Mouse (Mus musculus) hindbrain, embryonic 14.5 days (tissue): ENCODE measurements around the gene Dap3. TPM values are rescaled to one million over a fixed set of nuclear protein-coding genes. Genes with fewer than 3 reads are reported as not detected.
"Not testable (repeated sequence)": the region's sequence is repeated elsewhere in the genome, so short reads cannot be mapped to it uniquely, and the experiment has no call there.

ENCODE experiments used
- ATAC-seq: fragments of 200-750 bp; cut with Nextera tagmentation; 2 replicates; pipeline ENCODE4 v1.8.0; 2017; ENCODE audit warnings: moderate number of reproducible peaks, mild to moderate bottlenecking, moderate TSS enrichment, moderate library complexity; ENCODE audit not compliant: low FRiP score
- DNase-seq: peaks from one replicate; pipeline ENCODE4 v3.0.0-alpha.2; 2015; ENCODE audit warnings: low spot score
- H3K27ac ChIP-seq: fragments of 300-500 bp; sonication (generic); 2 replicates; pipeline ENCODE4 v1.5.1; 2014; ENCODE audit warnings: mild to moderate bottlenecking, moderate library complexity
- H3K27me3 ChIP-seq: fragments of 300-500 bp; sonication (generic); 2 replicates; pipeline ENCODE4 v1.6.1; 2014; ENCODE audit warnings: mild to moderate bottlenecking, low read length, mixed read lengths; ENCODE audit not compliant: control insufficient read depth, insufficient read depth
- H3K36me3 ChIP-seq: fragments of 300-500 bp; sonication (generic); replicated peaks from 2 replicates; pipeline ENCODE4 v1.6.1; 2014; ENCODE audit not compliant: control insufficient read depth, insufficient read depth
- H3K4me1 ChIP-seq: fragments of 300-500 bp; sonication (generic); replicated peaks from 2 replicates; pipeline ENCODE4 v1.6.1; 2014; ENCODE audit warnings: antibody characterized with exemption, low read length, mixed read lengths; ENCODE audit not compliant: control insufficient read depth, insufficient read depth
- H3K4me2 ChIP-seq: fragments of 300-500 bp; sonication (generic); replicated peaks from 2 replicates; pipeline ENCODE4 v1.6.1; 2014; ENCODE audit warnings: mild to moderate bottlenecking, moderate library complexity
- H3K4me3 ChIP-seq: fragments of 300-500 bp; sonication (generic); replicated peaks from 2 replicates; pipeline ENCODE4 v1.5.1; 2014; ENCODE audit warnings: mild to moderate bottlenecking, low read length
- H3K9ac ChIP-seq: fragments of 300-500 bp; sonication (generic); 2 replicates; pipeline ENCODE4 v1.6.1; 2014
- H3K9me3 ChIP-seq: fragments of 300-500 bp; sonication (generic); 2 replicates; pipeline ENCODE4 v1.6.1; 2016; ENCODE audit warnings: low read length; ENCODE audit not compliant: control insufficient read depth
- WGBS: fragments of 180-500 bp; shearing (Covaris S2); extraction: QIAGEN DNeasy Blood & Tissue Kit; methylation state at CpG from one replicate; pipeline ENCODE4 v1.1.7; 2014; 5-methylcytosine and 5-hydroxymethylcytosine counted together
- polyA plus RNA-seq: library from polyadenylated mRNA; unstranded; fragments of >200 nt; fragmentation: Nextera tagmentation; extraction: Ambion mirVana; gene quantifications from 2 replicates; pipeline ENCODE4 v1.2.1, GENCODE M21; 2014

Gene Dap3
- polyA plus RNA-seq, 1 experiment from 2014 or later = 120 TPM

- Histone ChIP-seq H3K36me3 (peaks cover 33% of the 10 kb centered on the region), H3K27ac (no peak overlapping the region), H3K4me3 (no peak overlapping the region), H3K9me3 (no peaks in the 10 kb centered on the region), H3K9ac (no peak overlapping the region), H3K4me1 (peaks cover 7% of the 10 kb centered on the region), H3K4me2 (no peak overlapping the region), H3K27me3 (no peaks in the 10 kb centered on the region)
- 82% methylated on average over 13 of the region's 13 CpGs for WGBS
- ATAC-seq (no peak), DNase-seq (no peak)
Measured at GRCm38 (mm10) chr3:88918981-88919380, 32.0 kb downstream of the Dap3 start.

DNA sequence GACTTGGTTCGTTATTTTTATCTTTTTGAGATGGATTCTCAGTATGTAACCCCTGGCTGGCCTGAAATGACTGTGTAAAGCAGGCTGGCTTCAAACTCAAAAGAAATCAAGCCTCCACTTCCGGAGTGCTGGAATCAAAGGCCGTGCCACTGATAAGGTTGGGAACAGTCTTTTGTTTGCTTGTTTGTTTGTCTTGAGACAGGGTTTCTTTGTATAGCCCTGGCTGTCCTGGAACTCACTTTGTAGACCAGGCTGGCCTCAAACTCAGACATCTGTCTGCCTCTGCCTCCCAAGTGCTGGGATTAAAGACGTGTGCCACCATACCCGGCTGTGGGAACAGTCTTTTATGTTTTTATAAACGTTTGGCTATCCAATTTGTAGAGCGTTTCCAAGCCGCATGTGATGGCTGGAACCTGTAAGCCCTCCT, 36.6 kb downstream of the Dap3 start:
- no peak for ATAC-seq
- Histone ChIP-seq H3K36me3 (peaks cover 31% of the 10 kb centered on the region), H3K4me2 (peak overlapping the region; percentile 62), H3K4me3 (peak overlapping the region; percentile 65), H3K27ac (peak overlapping the region; percentile 74), H3K9ac (peak overlapping the region; percentile 74), H3K4me1 (peaks cover 7% of the 10 kb centered on the region), H3K9me3 (no peaks in the 10 kb centered on the region), H3K27me3 (no peaks in the 10 kb centered on the region)
- DNase-seq = no peak
- WGBS = 29% methylated on average over 8 of the region's 8 CpGs

DNA sequence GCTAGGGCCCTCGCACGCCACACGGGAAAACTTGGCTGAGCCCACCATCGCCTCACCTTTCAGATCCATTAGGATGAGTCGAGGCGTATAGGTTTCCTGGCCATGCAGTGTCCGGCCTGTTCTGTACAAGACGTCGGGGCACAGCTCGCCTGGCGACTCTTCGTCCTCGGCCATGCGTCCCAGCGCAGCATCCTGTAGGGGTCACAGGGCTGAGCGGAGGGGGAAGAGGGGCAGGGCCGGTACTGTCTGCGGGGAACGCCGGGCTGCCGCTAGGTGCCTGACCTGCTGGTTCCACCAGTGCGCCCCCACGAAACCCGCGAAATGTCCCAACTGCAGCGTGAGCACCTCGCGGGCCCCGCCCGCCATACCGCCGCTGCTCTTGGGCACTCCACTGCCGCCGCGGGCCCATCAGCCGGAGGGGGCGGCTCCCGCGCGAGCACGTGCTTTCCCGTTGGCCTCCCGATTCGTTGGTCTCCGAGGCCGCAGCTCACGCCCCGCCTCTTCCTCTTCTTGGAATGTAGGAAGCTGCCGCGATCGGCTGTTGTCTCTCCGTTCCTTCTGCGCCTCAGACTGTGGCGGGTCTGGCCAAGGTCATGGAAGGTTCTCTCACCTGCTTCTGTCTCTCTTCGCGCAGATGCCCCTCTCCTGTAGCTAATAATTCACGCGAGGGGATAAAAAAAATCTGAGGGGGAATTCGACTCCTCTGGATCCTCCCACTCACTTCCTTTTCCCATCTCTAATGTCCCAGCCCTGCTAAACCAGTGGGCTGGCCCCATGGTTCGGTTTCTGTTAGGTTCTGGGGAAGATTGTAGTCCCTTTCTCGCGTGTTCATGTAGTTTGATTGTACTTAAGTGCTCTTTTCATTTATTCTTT, 37.2 kb downstream of the Dap3 start, which contains the start of gene Msto1:
Gene Msto1 (minus strand): TSS at position 489 of the 873 bp plus-strand sequence.
- Histone ChIP-seq H3K36me3 (peaks cover 38% of the 10 kb centered on the region), H3K27me3 (no peaks in the 10 kb centered on the region), H3K9ac (peak within 1 kb of the TSS; percentile 74), H3K27ac (peak within 1 kb of the TSS; percentile 74), H3K9me3 (no peaks in the 10 kb centered on the region), H3K4me1 (peaks cover 7% of the 10 kb centered on the region), H3K4me2 (peak within 1 kb of the TSS; percentile 62), H3K4me3 (peak within 1 kb of the TSS; percentile 65)
- peak; percentile 96 for ATAC-seq
- peak; percentile 88 for DNase-seq
- under 1% methylated on average over 60 of the region's 62 CpGs for whole genome bisulfite sequencing

- no peak for ATAC-seq
- DNase-seq = no peak
- peaks cover 49% of the 10 kb centered on the region for H3K36me3 ChIP-seq
- H3K27ac ChIP-seq = no peak overlapping the region
- peaks cover 7% of the 10 kb centered on the region for H3K4me1 ChIP-seq
- no peak overlapping the region for H3K9ac ChIP-seq
- H3K4me2 ChIP-seq = peak overlapping the region; percentile 62
- H3K27me3 ChIP-seq = no peaks in the 10 kb centered on the region
- no peaks in the 10 kb centered on the region for H3K9me3 ChIP-seq
- 91% methylated on average over 7 of the region's 7 CpGs for WGBS
- peak overlapping the region; percentile 65; the same call in 1 of the 2 replicates for H3K4me3 ChIP-seq
Measured at GRCm38 (mm10) chr3:88912585-88912984, 38.4 kb downstream of the Dap3 start.

- Histone ChIP-seq H3K9me3 (no peaks in the 10 kb centered on the region), H3K27me3 (no peaks in the 10 kb centered on the region), H3K27ac (no peak overlapping the region), H3K4me2 (no peak overlapping the region), H3K36me3 (peaks cover 100% of the 10 kb centered on the region), H3K9ac (no peak overlapping the region), H3K4me1 (no peaks in the 10 kb centered on the region), H3K4me3 (no peak overlapping the region)
- DNase-seq (no peak), ATAC-seq (no peak)
- WGBS = 90% methylated on average over 6 of the region's 6 CpGs
Measured at GRCm38 (mm10) chr3:88906393-88907159, 44.4 kb downstream of the Dap3 start.

- WGBS = 88% methylated on average over 2 of the region's 2 CpGs
- no peaks in the 10 kb centered on the region for H3K27me3 ChIP-seq
- ATAC-seq (no peak), DNase-seq (no peak)
- H3K4me1 ChIP-seq = no peaks in the 10 kb centered on the region
- no peaks in the 10 kb centered on the region for H3K9me3 ChIP-seq
- peaks cover 99% of the 10 kb centered on the region for H3K36me3 ChIP-seq
- no peak overlapping the region for H3K9ac ChIP-seq
- no peak overlapping the region for H3K4me3 ChIP-seq
- no peak overlapping the region for H3K4me2 ChIP-seq
- H3K27ac ChIP-seq = no peak overlapping the region
Measured at GRCm38 (mm10) chr3:88905741-88906140, 45.2 kb downstream of the Dap3 start.

DNA sequence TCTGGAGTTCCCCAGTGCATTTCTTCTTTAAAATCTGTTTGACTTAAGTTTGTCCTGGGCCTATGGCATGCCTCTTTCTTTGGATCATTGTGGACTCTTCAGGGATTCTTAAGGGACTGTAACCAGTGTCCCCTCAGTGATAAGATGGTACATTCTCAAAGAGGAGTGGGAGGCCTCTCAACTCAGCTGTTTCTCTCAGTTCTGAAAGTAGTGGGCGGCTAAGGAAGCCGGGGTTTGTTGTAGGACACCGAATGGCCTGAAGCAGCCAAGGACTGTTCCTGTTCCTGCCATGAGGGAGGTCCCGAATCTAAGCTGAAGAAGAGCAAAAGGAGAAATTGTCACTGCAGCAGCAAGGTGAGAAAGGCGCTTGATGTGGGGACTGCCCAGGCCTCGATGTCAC, 45.8 kb downstream of the Dap3 start:
- ATAC-seq (no peak), DNase-seq (no peak)
- H3K4me2 ChIP-seq = no peak overlapping the region
- H3K9me3 ChIP-seq = no peaks in the 10 kb centered on the region
- no peak overlapping the region for H3K9ac ChIP-seq
- no peak overlapping the region for H3K27ac ChIP-seq
- no peak overlapping the region for H3K4me3 ChIP-seq
- no peaks in the 10 kb centered on the region for H3K27me3 ChIP-seq
- WGBS = 87% methylated on average over 6 of the region's 6 CpGs
- H3K4me1 ChIP-seq = no peaks in the 10 kb centered on the region
- H3K36me3 ChIP-seq = peaks cover 99% of the 10 kb centered on the region

DNA sequence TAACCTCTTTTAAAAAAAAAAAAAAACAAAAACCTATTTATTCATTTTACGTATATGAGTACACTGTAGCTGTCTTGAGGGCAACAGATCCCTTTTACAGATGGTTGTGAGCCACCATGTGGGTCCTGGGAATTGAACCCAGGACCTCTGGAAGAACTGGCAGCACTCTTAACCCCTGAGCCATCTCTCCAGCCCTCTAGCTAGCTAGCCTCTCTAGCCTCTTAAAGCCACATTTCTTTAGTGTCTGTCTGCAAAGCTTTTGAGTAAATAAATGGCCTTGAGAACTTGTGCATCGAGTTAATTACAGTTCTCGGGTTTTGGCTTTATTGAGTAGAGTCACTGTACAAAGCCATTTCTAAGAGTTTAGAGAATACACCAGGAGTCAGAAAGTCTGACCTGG, 46.2 kb downstream of the Dap3 start:
- Histone ChIP-seq H3K9me3 (no peaks in the 10 kb centered on the region), H3K27me3 (no peaks in the 10 kb centered on the region), H3K4me1 (no peaks in the 10 kb centered on the region), H3K27ac (no peak overlapping the region), H3K36me3 (peaks cover 96% of the 10 kb centered on the region), H3K9ac (no peak overlapping the region), H3K4me3 (no peak overlapping the region), H3K4me2 (no peak overlapping the region)
- WGBS = 94% methylated on average over 3 of the region's 3 CpGs
- DNase-seq = no peak
- ATAC-seq = no peak

DNA sequence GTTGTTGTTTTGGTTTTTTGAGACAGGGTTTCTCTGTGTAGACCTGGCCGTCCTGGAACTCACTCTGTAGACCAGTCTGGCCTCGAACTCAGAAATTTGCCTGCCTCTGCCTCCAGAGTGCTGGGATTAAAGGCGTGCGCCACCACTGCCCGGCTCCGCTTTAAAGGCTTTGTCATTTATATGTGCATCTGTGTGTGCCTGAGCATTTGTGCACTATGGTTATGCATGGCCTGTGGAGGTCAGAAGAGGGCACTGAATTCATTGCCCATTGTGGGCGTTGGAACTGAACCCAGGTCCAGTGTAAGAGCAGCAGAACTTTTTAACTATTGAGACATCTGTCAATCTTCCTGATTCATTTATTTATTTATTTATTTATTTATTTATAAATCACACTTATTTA, 58.0 kb downstream of the Dap3 start:
- H3K27me3 ChIP-seq, H3K27ac ChIP-seq, H3K4me2 ChIP-seq, H3K9ac ChIP-seq, H3K4me1 ChIP-seq, DNase-seq, ATAC-seq, H3K9me3 ChIP-seq, H3K4me3 ChIP-seq: not testable (repeated sequence)
- H3K36me3 ChIP-seq = peaks cover 31% of the 10 kb centered on the region
- 90% methylated on average over 7 of the region's 7 CpGs for WGBS
